Comparison of ENCODE assay signal across 15 mouse cellular contexts in genomic region chr15:93053471-93053870, GRCm38 (mm10).
"Had no signal": no experiment of that assay in that cellular context is flagged by ENCODE, and none has a peak within 500 bp of the region (broad histone marks: within the 10 kb centered on the region; RNA-seq: fewer than 3 reads in every experiment).

No protein-coding gene starts in this region.

- H3K27ac ChIP-seq: neural tube, embryonic 13.5 days; stomach, embryonic 15.5 days; stomach, postnatal 0 days had no signal

- DNase-seq: retina, postnatal 1 day; right cerebral cortex, adult 18-20 months; right cerebral cortex, postnatal 14 days; right cerebral cortex, postnatal 25 days; right cerebral cortex, postnatal 4 days; spleen, adult 18-20 months; thymus, adult 18-20 months; thymus, adult 2 months; thymus, postnatal 14 days; thymus, postnatal 25 days; thymus, postnatal 36 days; thymus, postnatal 4 days had no signal

- H3K4me2 ChIP-seq: neural tube, embryonic 13.5 days; stomach, embryonic 15.5 days had no signal

- H3K9me3 ChIP-seq: neural tube, embryonic 13.5 days; stomach, embryonic 15.5 days had no signal

- H3K4me1 ChIP-seq: neural tube, embryonic 13.5 days; stomach, embryonic 15.5 days had no signal

- H3K27me3 ChIP-seq: neural tube, embryonic 13.5 days; stomach, embryonic 15.5 days had no signal

- H3K36me3 ChIP-seq: neural tube, embryonic 13.5 days; stomach, embryonic 15.5 days had no signal

- H3K9ac ChIP-seq: neural tube, embryonic 13.5 days; stomach, embryonic 15.5 days had no signal

- H3K4me3 ChIP-seq: neural tube, embryonic 13.5 days; stomach, embryonic 15.5 days had no signal
